Mouse (Mus musculus): ENCODE measurements at regions not wholly inside any gene's neighbourhood (a gene's known extent, or its start where the extent isn't known, plus 50 kb on each side); places are given as distances from the start of the nearest gene placed in this dataset.

DNA sequence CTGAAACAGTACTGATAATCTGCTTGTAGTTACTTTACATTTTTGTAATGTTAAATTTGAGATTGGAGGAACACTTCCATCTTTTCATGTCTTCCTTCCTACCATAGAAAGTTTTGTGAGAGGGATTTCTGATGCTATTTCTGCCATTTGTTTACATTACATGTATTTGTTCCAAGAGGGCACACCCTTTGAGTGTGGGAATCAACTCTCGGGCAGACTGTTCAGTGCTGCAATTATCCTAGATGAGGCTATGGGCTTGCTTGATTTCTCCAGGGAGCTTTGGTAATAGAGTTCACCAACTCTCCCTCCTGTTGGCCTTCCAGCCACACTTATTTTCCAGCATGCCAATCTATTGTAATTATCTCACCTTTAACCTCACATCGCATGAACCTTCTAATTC, 52.4 kb downstream of the Gm13691 start:
- no peak for ATAC-seq (replicated peaks; ENCODE audit: insufficient number of reproducible peaks, low FRiP score, low TSS enrichment)
- Histone ChIP-seq H3K27ac (ENCODE audit: low read depth, low read length) (no peak overlapping the region), H3K9ac (ENCODE audit: low read depth, low read length) (no peak overlapping the region), H3K4me3 (ENCODE audit: low read depth, low read length) (no peak overlapping the region), H3K4me2 (no peak overlapping the region), H3K36me3 (ENCODE audit: control insufficient read depth, insufficient read depth, low read length) (no peaks in the 10 kb centered on the region), H3K27me3 (ENCODE audit: control insufficient read depth, insufficient read depth, low read length) (no peaks in the 10 kb centered on the region), H3K4me1 (ENCODE audit: control insufficient read depth, insufficient read depth, low read length) (no peaks in the 10 kb centered on the region), H3K9me3 (replicated peaks; ENCODE audit: control insufficient read depth, low read length) (no peaks in the 10 kb centered on the region)
- WGBS (ENCODE audit: insufficient replicate concordance), result 64% methylated on average over 2 of the region's 2 CpGs

GRCm38 (mm10) chr2:84048398-84049140, 58.2 kb downstream of the Gm13691 start:
- no peaks in the 10 kb centered on the region for H3K36me3 ChIP-seq (ENCODE audit: control insufficient read depth, insufficient read depth, low read length)
- WGBS (ENCODE audit: insufficient replicate concordance), result 66% methylated on average over 9 of the region's 9 CpGs
- no peak overlapping the region for H3K4me2 ChIP-seq
- peaks cover 2% of the 10 kb centered on the region; the same call in 1 of the 2 replicates for H3K4me1 ChIP-seq (ENCODE audit: control insufficient read depth, insufficient read depth, low read length)
- H3K27ac ChIP-seq (ENCODE audit: low read depth, low read length), result no peak overlapping the region
- no peak overlapping the region for H3K4me3 ChIP-seq (ENCODE audit: low read depth, low read length)
- ATAC-seq (replicated peaks; ENCODE audit: insufficient number of reproducible peaks, low FRiP score, low TSS enrichment), result no peak
- H3K9me3 ChIP-seq (replicated peaks; ENCODE audit: control insufficient read depth, low read length), result no peaks in the 10 kb centered on the region
- no peak overlapping the region for H3K9ac ChIP-seq (ENCODE audit: low read depth, low read length)
- H3K27me3 ChIP-seq (ENCODE audit: control insufficient read depth, insufficient read depth, low read length), result no peaks in the 10 kb centered on the region

DNA sequence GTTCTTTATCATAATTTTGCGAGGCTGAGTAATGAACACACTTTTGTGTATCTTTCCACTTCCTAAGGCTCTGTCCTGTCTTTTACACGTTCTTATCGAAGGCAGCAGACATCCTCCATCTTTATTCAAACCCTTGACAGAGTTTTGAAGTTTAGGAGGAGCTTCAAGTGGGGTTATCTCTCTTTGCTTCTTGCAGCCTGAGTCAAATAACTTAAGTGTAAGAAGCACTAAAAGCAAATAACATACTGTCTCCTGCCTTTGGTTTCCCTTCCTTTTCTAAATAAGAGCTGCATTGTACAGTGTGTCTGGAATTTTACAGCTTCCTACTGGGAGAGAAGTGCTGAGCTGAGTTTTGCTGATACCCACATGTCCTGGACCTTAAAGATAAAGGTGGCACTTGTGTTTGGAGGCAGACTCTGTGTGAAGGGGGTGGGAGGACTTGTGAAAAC, 61.6 kb downstream of the Gm13691 start:
- peak; percentile 97 for ATAC-seq (replicated peaks; ENCODE audit: insufficient number of reproducible peaks, low FRiP score, low TSS enrichment)
- H3K9ac ChIP-seq (ENCODE audit: low read depth, low read length), result no peak overlapping the region
- 0 out of 2 replicates have a peak overlapping the region, but pooled peaks have one; percentile 6 for H3K4me2 ChIP-seq
- H3K27me3 ChIP-seq (ENCODE audit: control insufficient read depth, insufficient read depth, low read length), result no peaks in the 10 kb centered on the region
- peak overlapping the region; percentile 71 for H3K27ac ChIP-seq (ENCODE audit: low read depth, low read length)
- peaks cover 2% of the 10 kb centered on the region; the same call in 1 of the 2 replicates for H3K4me1 ChIP-seq (ENCODE audit: control insufficient read depth, insufficient read depth, low read length)
- H3K36me3 ChIP-seq (ENCODE audit: control insufficient read depth, insufficient read depth, low read length), result no peaks in the 10 kb centered on the region
- no peaks in the 10 kb centered on the region for H3K9me3 ChIP-seq (replicated peaks; ENCODE audit: control insufficient read depth, low read length)
- H3K4me3 ChIP-seq (ENCODE audit: low read depth, low read length), result no peak overlapping the region
- WGBS (ENCODE audit: insufficient replicate concordance), result 3% methylated on average over 3 of the region's 3 CpGs

- Histone ChIP-seq H3K27me3 (ENCODE audit: control insufficient read depth, insufficient read depth, low read length) (no peaks in the 10 kb centered on the region), H3K27ac (ENCODE audit: low read depth, low read length) (no peak overlapping the region), H3K9ac (ENCODE audit: low read depth, low read length) (no peak overlapping the region), H3K4me2 (no peak overlapping the region), H3K4me3 (ENCODE audit: low read depth, low read length) (no peak overlapping the region), H3K36me3 (ENCODE audit: control insufficient read depth, insufficient read depth, low read length) (no peaks in the 10 kb centered on the region), H3K4me1 (ENCODE audit: control insufficient read depth, insufficient read depth, low read length) (no peaks in the 10 kb centered on the region), H3K9me3 (replicated peaks; ENCODE audit: control insufficient read depth, low read length) (no peaks in the 10 kb centered on the region)
- WGBS (ENCODE audit: insufficient replicate concordance), result 77% methylated on average over 7 of the region's 7 CpGs
- peak; percentile 73 for ATAC-seq (replicated peaks; ENCODE audit: insufficient number of reproducible peaks, low FRiP score, low TSS enrichment)
Observed at GRCm38 (mm10) chr2:84059246-84059645, 68.9 kb downstream of the Gm13691 start.

- H3K9ac ChIP-seq (ENCODE audit: low read depth, low read length), result no peak overlapping the region
- no peak overlapping the region for H3K27ac ChIP-seq (ENCODE audit: low read depth, low read length)
- no peaks in the 10 kb centered on the region for H3K27me3 ChIP-seq (ENCODE audit: control insufficient read depth, insufficient read depth, low read length)
- WGBS (ENCODE audit: insufficient replicate concordance), result 68% methylated on average over 1 of the region's 1 CpGs
- no peak overlapping the region for H3K4me2 ChIP-seq
- no peak for ATAC-seq (replicated peaks; ENCODE audit: insufficient number of reproducible peaks, low FRiP score, low TSS enrichment)
- no peaks in the 10 kb centered on the region for H3K9me3 ChIP-seq (replicated peaks; ENCODE audit: control insufficient read depth, low read length)
- H3K4me3 ChIP-seq (ENCODE audit: low read depth, low read length), result no peak overlapping the region
- no peaks in the 10 kb centered on the region for H3K36me3 ChIP-seq (ENCODE audit: control insufficient read depth, insufficient read depth, low read length)
- H3K4me1 ChIP-seq (ENCODE audit: control insufficient read depth, insufficient read depth, low read length), result no peaks in the 10 kb centered on the region
Observed at GRCm38 (mm10) chr2:84061221-84061620, 70.9 kb downstream of the Gm13691 start.

GRCm38 (mm10) chr2:84064371-84064770, 74.0 kb downstream of the Gm13691 start:
- 58% methylated on average over 2 of the region's 2 CpGs for whole genome bisulfite sequencing (ENCODE audit: insufficient replicate concordance)
- no peaks in the 10 kb centered on the region for H3K4me1 ChIP-seq (ENCODE audit: control insufficient read depth, insufficient read depth, low read length)
- no peak overlapping the region for H3K27ac ChIP-seq (ENCODE audit: low read depth, low read length)
- no peak for ATAC-seq (replicated peaks; ENCODE audit: insufficient number of reproducible peaks, low FRiP score, low TSS enrichment)
- no peak overlapping the region for H3K9ac ChIP-seq (ENCODE audit: low read depth, low read length)
- H3K36me3 ChIP-seq (ENCODE audit: control insufficient read depth, insufficient read depth, low read length), result no peaks in the 10 kb centered on the region
- no peak overlapping the region for H3K4me3 ChIP-seq (ENCODE audit: low read depth, low read length)
- no peaks in the 10 kb centered on the region for H3K27me3 ChIP-seq (ENCODE audit: control insufficient read depth, insufficient read depth, low read length)
- no peak overlapping the region for H3K4me2 ChIP-seq
- H3K9me3 ChIP-seq (replicated peaks; ENCODE audit: control insufficient read depth, low read length), result no peaks in the 10 kb centered on the region

DNA sequence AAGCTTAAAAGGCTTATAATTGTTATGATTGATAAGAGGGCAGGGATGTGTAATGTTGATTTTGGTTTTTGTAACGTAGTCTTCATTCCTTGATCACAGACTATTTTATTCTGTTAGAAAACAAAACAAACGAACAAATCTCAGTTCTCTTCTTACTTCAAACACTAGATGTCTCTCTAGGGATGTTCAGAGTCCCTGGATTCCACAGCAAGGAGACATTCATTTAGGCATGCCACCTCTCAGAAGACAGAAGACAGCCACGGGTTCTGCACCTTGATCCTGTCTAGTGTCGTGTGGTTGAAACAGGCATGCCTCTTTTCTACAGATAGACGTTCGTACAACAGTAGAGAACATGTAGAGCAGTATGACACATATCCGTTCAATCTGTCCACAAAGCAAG, 74.7 kb downstream of the Gm13691 start:
- Histone ChIP-seq H3K27ac (ENCODE audit: low read depth, low read length) (no peak overlapping the region), H3K27me3 (ENCODE audit: control insufficient read depth, insufficient read depth, low read length) (no peaks in the 10 kb centered on the region), H3K4me1 (ENCODE audit: control insufficient read depth, insufficient read depth, low read length) (no peaks in the 10 kb centered on the region), H3K36me3 (ENCODE audit: control insufficient read depth, insufficient read depth, low read length) (no peaks in the 10 kb centered on the region), H3K9me3 (replicated peaks; ENCODE audit: control insufficient read depth, low read length) (no peaks in the 10 kb centered on the region), H3K4me3 (ENCODE audit: low read depth, low read length) (no peak overlapping the region), H3K4me2 (no peak overlapping the region), H3K9ac (ENCODE audit: low read depth, low read length) (no peak overlapping the region)
- 50% methylated on average over 7 of the region's 7 CpGs for WGBS (ENCODE audit: insufficient replicate concordance)
- ATAC-seq (replicated peaks; ENCODE audit: insufficient number of reproducible peaks, low FRiP score, low TSS enrichment), result no peak

DNA sequence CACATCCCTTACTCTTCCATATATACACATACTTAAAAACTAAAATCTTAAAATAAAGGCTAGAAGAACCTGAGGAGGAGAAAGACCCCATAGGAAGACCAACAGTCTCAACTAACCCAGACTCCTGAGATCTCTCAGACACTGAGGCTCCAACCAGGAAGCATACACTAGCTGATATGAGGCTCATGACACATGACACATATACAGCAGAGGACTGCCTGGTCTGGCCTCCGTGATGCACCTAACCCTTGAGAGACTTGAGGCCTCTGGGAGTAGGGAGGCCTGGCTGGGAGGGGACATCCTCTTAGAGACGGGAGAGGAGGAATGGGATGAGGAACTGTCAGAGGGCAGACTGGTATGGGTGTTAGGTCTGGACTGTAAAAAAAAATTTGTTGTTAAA, 75.4 kb downstream of the Gm13691 start:
- Histone ChIP-seq H3K27ac (ENCODE audit: low read depth, low read length) (peak overlapping the region; percentile 15; the same call in 1 of the 2 replicates), H3K36me3 (ENCODE audit: control insufficient read depth, insufficient read depth, low read length) (no peaks in the 10 kb centered on the region), H3K9me3 (replicated peaks; ENCODE audit: control insufficient read depth, low read length) (no peaks in the 10 kb centered on the region), H3K27me3 (ENCODE audit: control insufficient read depth, insufficient read depth, low read length) (no peaks in the 10 kb centered on the region), H3K4me2 (no peak overlapping the region), H3K4me3 (ENCODE audit: low read depth, low read length) (no peak overlapping the region), H3K9ac (ENCODE audit: low read depth, low read length) (no peak overlapping the region), H3K4me1 (ENCODE audit: control insufficient read depth, insufficient read depth, low read length) (no peaks in the 10 kb centered on the region)
- no peak for ATAC-seq (replicated peaks; ENCODE audit: insufficient number of reproducible peaks, low FRiP score, low TSS enrichment)
- 64% methylated on average over 2 of the region's 2 CpGs for WGBS (ENCODE audit: insufficient replicate concordance)

DNA sequence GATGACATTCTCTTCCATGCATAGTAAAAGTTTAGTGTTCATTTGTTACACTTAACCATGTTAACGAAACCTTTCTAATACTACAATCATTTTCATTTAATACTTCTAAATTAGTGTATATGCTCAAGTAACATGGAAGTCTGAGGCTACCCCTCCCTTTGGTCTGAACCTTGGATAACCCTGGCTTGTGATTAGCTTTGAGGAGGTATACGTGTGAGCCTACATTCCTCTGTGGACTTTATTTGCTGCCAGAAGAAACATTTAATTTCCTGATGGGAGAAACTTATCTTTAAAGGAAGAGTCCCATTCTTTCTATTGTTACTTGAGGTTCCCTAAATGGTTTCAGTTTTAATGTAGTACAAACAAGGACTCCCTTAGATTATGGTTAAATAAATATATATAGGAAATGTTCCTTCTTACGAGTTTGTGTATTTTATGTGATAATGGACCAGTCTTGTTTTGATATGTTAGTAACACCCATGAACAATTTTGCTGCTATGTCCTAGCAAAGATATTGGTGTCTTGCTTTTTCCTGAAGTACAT, 75.9 kb downstream of the Gm13691 start:
- H3K4me1 ChIP-seq (ENCODE audit: control insufficient read depth, insufficient read depth, low read length), result no peaks in the 10 kb centered on the region
- no peak overlapping the region for H3K9ac ChIP-seq (ENCODE audit: low read depth, low read length)
- no peak overlapping the region for H3K4me3 ChIP-seq (ENCODE audit: low read depth, low read length)
- H3K9me3 ChIP-seq (replicated peaks; ENCODE audit: control insufficient read depth, low read length), result no peaks in the 10 kb centered on the region
- H3K27me3 ChIP-seq (ENCODE audit: control insufficient read depth, insufficient read depth, low read length), result no peaks in the 10 kb centered on the region
- H3K36me3 ChIP-seq (ENCODE audit: control insufficient read depth, insufficient read depth, low read length), result no peaks in the 10 kb centered on the region
- H3K4me2 ChIP-seq, result no peak overlapping the region
- 65% methylated on average over 3 of the region's 3 CpGs for WGBS (ENCODE audit: insufficient replicate concordance)
- no peak for ATAC-seq (replicated peaks; ENCODE audit: insufficient number of reproducible peaks, low FRiP score, low TSS enrichment)
- no peak overlapping the region; the same call in 1 of the 2 replicates for H3K27ac ChIP-seq (ENCODE audit: low read depth, low read length)

Data from heart, embryonic 11.5 days (tissue).